Mouse (Mus musculus) intestine, embryonic 16.5 days (tissue): ENCODE measurements around the gene Vmn1r55. TPM values are rescaled to one million over a fixed set of nuclear protein-coding genes. Genes with fewer than 3 reads are reported as not detected.

Experiments
- ATAC-seq: fragments of 200-750 bp; cut with Nextera tagmentation; 2 replicates; pipeline ENCODE4 v1.8.0; 2017; ENCODE audit warnings: moderate TSS enrichment, moderate library complexity
- H3K27ac ChIP-seq: fragments of 300-500 bp; sonication (generic); 2 replicates; pipeline ENCODE4 v1.5.1; 2014; ENCODE audit warnings: mild to moderate bottlenecking, low read length
- H3K27me3 ChIP-seq: fragments of 300-500 bp; sonication (generic); replicated peaks from 2 replicates; pipeline ENCODE4 v1.6.1; 2014; ENCODE audit warnings: low read length, control low read depth, mixed read lengths; ENCODE audit not compliant: control insufficient read depth, insufficient read depth
- H3K36me3 ChIP-seq: fragments of 300-500 bp; sonication (generic); 2 replicates; pipeline ENCODE4 v1.6.1; 2014; ENCODE audit warnings: low read length, control low read depth; ENCODE audit not compliant: control insufficient read depth, insufficient read depth
- H3K4me1 ChIP-seq: fragments of 300-500 bp; sonication (generic); 2 replicates; pipeline ENCODE4 v1.6.1; 2014; ENCODE audit warnings: low read length, control low read depth, mixed read lengths; ENCODE audit not compliant: control insufficient read depth, insufficient read depth
- H3K4me2 ChIP-seq: fragments of 300-500 bp; sonication (generic); 2 replicates; pipeline ENCODE4 v1.6.1; 2014; ENCODE audit warnings: low read depth, low read length, control low read depth
- H3K4me3 ChIP-seq: fragments of 300-500 bp; sonication (generic); 2 replicates; pipeline ENCODE4 v1.5.1; 2014; ENCODE audit warnings: mild to moderate bottlenecking, low read length
- H3K9ac ChIP-seq: fragments of 300-500 bp; sonication (generic); 2 replicates; pipeline ENCODE4 v1.6.1; 2014; ENCODE audit warnings: low read depth, low read length
- H3K9me3 ChIP-seq: fragments of 300-500 bp; sonication (generic); 2 replicates; pipeline ENCODE4 v1.6.1; 2016; ENCODE audit warnings: low read length, control low read depth; ENCODE audit not compliant: control insufficient read depth
- WGBS: fragments of 180-500 bp; shearing (Covaris S2); extraction: QIAGEN DNeasy Blood & Tissue Kit; methylation state at CpG from one replicate; pipeline ENCODE4 v1.1.7; 2014; 5-methylcytosine and 5-hydroxymethylcytosine counted together
- polyA plus RNA-seq: library from polyadenylated mRNA; unstranded; fragments of >200 nt; fragmentation: Nextera tagmentation; extraction: Ambion mirVana; gene quantifications from 2 replicates; pipeline ENCODE4 v1.2.1, GENCODE M21; 2015

Vmn1r55 gene
- polyA plus RNA-seq, 1 experiment from 2014 or later, result not detected

DNA sequence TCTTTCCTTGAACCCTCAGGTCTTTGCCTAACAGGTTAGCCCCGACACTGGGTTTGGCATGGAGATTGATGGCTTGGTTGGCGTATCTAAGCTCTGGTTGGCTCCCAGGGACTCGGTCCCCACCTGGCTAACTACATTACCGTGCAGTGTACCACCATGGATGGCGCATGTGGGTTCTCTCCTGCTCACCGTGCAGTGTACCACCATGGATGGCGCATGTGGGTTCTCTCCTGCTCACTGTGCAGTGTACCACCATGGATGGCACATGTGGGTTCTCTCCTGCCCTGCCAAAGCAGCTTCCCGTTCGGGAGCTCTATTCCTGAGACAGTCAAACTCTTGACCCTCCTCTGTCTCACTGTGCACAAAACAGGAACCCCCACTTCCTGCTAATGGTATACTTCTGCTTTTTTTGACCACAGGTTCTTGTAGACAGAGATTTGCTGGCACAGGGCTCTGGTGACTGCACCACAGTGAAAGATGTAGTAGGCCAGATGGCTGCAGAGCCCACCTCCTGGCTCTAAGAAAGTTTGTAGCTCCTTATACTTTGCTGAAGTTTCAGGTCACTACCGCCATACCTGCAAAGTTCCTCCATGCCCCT lies 48.3 kb downstream of the Vmn1r55 start:
- peaks cover 10% of the 10 kb centered on the region for H3K36me3 ChIP-seq
- no peak for ATAC-seq
- WGBS, result 81% methylated on average over 10 of the region's 10 CpGs
- no peak overlapping the region for H3K27ac ChIP-seq
- no peaks in the 10 kb centered on the region for H3K4me1 ChIP-seq
- no peak overlapping the region for H3K4me3 ChIP-seq
- no peak overlapping the region for H3K4me2 ChIP-seq
- H3K9me3 ChIP-seq, result no peaks in the 10 kb centered on the region
- H3K27me3 ChIP-seq, result no peaks in the 10 kb centered on the region
- no peak overlapping the region for H3K9ac ChIP-seq

DNA sequence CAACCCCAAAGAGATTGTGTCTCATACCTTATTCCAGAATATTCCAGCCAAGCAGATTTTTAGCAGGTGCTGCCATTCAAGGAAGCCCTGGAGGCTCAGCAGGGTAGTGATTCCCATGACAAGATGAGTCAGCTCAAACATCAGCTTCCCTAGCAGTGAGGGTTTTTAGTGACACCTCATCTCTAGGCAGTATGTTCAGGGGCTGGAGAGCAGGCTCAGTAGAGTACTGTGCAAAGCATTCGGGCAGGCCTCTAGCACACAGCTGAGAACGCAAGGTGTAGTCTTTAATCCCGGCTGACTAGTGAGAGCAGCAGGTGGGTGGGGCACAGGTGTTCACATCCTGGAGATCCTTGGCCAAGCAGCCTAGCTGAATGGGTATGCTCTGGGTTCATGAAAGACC lies 49.7 kb downstream of the Vmn1r55 start:
- Histone ChIP-seq H3K4me1 (no peaks in the 10 kb centered on the region), H3K4me2 (no peak overlapping the region), H3K27ac (no peak overlapping the region), H3K9me3 (no peaks in the 10 kb centered on the region), H3K4me3 (no peak overlapping the region), H3K9ac (no peak overlapping the region), H3K27me3 (no peaks in the 10 kb centered on the region), H3K36me3 (peaks cover 22% of the 10 kb centered on the region)
- WGBS, result 80% methylated on average over 3 of the region's 3 CpGs
- peak; percentile 36; the same call in 1 of the 2 replicates for ATAC-seq

DNA sequence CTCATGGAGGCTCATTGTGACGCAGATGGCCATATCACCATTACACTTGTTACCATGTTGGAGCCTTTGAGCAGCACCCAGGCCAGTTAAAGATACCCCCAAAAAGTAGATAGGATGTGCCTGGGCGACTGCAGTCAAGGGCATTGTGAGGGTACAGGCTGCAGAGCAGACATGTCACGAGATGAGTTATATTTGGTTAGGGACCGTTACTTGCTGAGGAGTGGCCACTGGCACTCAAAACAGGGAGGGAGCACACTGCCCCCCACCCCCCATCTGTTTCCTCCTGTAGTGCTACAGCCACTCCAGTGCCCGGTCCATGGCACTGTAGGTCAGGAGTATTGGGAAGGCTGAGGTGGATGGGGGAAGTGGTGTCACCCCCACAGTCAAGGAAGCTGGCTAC lies 50.7 kb downstream of the Vmn1r55 start:
- H3K27me3 ChIP-seq, result no peaks in the 10 kb centered on the region
- H3K9ac ChIP-seq, result no peak overlapping the region
- H3K4me3 ChIP-seq, result no peak overlapping the region
- no peaks in the 10 kb centered on the region for H3K9me3 ChIP-seq
- peaks cover 24% of the 10 kb centered on the region for H3K36me3 ChIP-seq
- ATAC-seq, result no peak
- H3K4me1 ChIP-seq, result no peaks in the 10 kb centered on the region
- H3K27ac ChIP-seq, result no peak overlapping the region
- H3K4me2 ChIP-seq, result no peak overlapping the region
- WGBS, result 90% methylated on average over 5 of the region's 5 CpGs

DNA sequence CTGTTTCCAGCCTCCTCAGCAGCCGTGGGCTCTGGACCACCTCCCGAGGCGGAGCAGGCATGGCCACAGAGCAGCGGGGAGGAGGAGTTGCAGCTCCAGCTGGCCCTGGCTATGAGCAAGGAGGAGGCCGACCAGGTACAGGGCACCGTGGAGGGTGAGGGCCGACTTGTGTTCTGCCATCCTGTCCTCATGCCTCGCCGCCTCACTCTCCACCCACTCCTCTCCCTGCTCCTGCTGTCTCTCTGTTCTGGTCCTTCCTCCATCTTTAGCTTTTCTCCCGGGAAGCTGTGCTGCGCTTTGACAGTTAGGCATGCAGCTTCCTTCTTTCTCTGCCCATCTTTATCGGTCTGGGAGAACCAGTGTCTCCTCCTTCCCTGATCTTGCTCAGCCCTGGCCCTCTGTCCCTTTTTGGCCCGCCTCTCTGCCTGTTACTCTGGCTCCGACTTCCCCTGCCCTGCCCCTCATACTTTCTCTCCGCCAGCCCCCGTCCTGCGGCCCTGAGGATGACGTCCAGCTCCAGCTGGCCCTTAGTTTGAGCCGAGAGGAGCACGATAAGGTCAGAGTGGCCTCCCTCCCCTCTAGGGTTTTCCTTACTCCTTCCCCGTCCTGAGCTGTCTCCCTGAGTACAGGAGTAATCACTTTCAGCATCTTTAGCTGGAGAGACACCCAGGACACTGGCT lies 56.5 kb downstream of the Vmn1r55 start:
- Histone ChIP-seq H3K27me3 (no peaks in the 10 kb centered on the region), H3K4me1 (peaks cover 7% of the 10 kb centered on the region), H3K27ac (no peak overlapping the region), H3K36me3 (peaks cover 34% of the 10 kb centered on the region), H3K4me2 (no peak overlapping the region), H3K9ac (no peak overlapping the region), H3K4me3 (no peak overlapping the region), H3K9me3 (no peaks in the 10 kb centered on the region)
- WGBS, result 78% methylated on average over 21 of the region's 21 CpGs
- ATAC-seq, result no peak

DNA sequence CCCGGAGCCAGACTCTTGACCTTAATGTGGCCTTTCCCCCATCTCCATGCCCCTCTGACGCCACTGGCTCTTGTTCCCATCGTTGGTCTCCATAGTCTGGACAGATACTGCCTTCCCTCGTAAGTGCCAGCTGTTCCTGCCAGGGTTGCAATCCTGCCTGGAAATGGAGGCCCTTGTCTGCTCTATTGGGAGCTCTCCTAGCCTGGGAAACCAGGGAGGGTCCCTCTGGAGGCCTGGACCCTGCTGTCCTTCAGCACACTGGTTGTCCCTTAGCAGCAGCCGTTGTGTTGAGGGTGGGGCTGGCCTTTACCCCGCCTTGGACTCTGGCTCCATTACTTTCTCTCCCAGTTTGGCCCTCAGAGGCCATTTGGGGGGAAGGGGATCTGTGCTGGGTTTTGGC lies 57.1 kb downstream of the Vmn1r55 start:
- 71% methylated on average over 6 of the region's 6 CpGs for WGBS
- H3K27ac ChIP-seq, result no peak overlapping the region
- no peak for ATAC-seq

DNA sequence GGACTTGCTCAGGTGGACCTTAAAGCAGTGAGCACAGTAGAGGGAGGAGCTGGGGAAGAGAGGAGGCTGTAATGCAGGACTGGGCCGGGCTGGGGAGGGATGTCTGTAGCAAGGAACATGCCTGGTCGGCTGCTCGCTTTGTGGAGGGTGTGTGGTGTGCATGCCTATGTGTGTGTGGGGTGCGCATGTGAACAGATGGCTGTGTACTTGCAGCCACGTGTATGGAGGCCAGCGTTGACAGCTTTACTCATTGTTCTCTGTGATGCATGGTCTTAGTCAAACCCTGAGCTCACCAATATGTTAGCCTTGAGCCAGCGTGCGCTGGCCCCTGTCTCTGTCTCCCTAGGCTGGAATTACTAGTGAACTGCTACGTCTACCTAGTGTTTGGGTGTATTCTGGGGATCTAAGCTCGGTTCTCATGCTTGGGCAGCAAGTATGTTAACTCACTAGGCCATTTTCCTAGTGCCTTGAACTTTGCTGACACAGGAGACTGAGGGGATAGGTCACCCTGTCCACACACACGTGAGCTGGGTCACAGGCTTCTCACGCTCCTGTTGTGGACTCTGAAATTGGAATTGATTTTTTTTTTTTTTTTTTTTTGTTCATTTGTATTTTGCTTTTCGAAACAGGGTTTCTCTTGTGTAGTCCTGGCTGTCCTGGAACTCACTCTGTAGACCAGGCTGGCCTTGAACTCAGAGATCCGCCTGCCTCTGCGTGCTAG lies 58.3 kb downstream of the Vmn1r55 start:
- Histone ChIP-seq H3K4me3 (no peak overlapping the region), H3K36me3 (peaks cover 27% of the 10 kb centered on the region), H3K27ac (no peak overlapping the region), H3K9me3 (no peaks in the 10 kb centered on the region), H3K27me3 (no peaks in the 10 kb centered on the region), H3K4me1 (peaks cover 10% of the 10 kb centered on the region), H3K4me2 (no peak overlapping the region), H3K9ac (no peak overlapping the region)
- no peak for ATAC-seq
- WGBS, result 91% methylated on average over 15 of the region's 15 CpGs

More for the DNA sequence above, 57.1 kb downstream of the Vmn1r55 start:
- Histone ChIP-seq H3K4me1 (peaks cover 7% of the 10 kb centered on the region), H3K9me3 (no peaks in the 10 kb centered on the region), H3K9ac (no peak overlapping the region), H3K4me3 (no peak overlapping the region), H3K4me2 (no peak overlapping the region), H3K27me3 (no peaks in the 10 kb centered on the region), H3K36me3 (peaks cover 31% of the 10 kb centered on the region)

DNA sequence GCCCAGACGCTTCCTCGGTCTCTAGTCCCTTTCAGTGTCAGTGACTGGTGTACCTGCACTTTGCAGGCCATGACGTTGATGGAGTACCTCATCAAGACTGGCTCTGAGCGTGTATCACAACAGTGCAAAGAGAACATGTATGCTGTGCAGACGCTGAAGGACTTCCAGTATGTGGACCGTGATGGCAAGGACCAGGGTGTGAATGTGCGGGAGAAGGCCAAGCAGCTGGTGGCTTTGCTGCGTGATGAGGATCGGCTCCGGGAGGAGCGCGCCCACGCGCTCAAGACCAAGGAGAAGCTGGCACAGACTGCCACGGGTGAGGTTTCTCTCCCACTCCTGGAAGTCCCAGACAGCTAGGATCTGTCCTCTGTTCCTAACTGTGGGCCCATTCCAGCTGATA lies 59.6 kb downstream of the Vmn1r55 start:
- no peak overlapping the region for H3K9ac ChIP-seq
- H3K4me2 ChIP-seq, result no peak overlapping the region
- H3K27me3 ChIP-seq, result no peaks in the 10 kb centered on the region
- H3K4me1 ChIP-seq, result peaks cover 10% of the 10 kb centered on the region
- H3K4me3 ChIP-seq, result no peak overlapping the region
- ATAC-seq, result no peak
- H3K9me3 ChIP-seq, result no peaks in the 10 kb centered on the region
- H3K27ac ChIP-seq, result no peak overlapping the region
- H3K36me3 ChIP-seq, result peaks cover 16% of the 10 kb centered on the region
- WGBS, result 93% methylated on average over 15 of the region's 15 CpGs

DNA sequence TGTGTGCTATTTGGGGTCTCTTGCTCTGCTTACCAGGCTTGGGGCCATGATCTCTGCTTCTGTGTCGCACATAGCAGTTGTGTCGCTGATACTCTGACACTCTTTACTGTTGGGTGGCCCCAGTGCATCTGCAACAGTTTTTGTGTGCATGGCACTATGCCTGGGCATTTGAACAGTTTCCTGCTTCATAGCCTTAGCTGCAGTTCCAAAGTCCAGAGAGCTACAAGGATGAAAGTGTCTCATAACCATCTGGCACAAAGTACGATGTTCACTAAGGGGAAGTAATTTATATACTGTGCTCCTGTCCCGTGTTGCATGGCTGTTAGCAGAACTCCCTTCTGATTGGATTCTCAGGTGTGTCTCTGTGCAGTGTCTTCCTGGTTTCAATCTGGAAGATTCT lies 61.6 kb downstream of the Vmn1r55 start:
- no peak overlapping the region for H3K9ac ChIP-seq
- no peak overlapping the region for H3K4me2 ChIP-seq
- H3K27ac ChIP-seq, result peak overlapping the region; percentile 82
- no peaks in the 10 kb centered on the region for H3K9me3 ChIP-seq
- peak; percentile 89 for ATAC-seq
- peaks cover 9% of the 10 kb centered on the region for H3K4me1 ChIP-seq
- H3K4me3 ChIP-seq, result no peak overlapping the region
- 64% methylated on average over 4 of the region's 4 CpGs for WGBS
- no peaks in the 10 kb centered on the region for H3K27me3 ChIP-seq
- peaks cover 9% of the 10 kb centered on the region; the same call in 1 of the 2 replicates for H3K36me3 ChIP-seq

DNA sequence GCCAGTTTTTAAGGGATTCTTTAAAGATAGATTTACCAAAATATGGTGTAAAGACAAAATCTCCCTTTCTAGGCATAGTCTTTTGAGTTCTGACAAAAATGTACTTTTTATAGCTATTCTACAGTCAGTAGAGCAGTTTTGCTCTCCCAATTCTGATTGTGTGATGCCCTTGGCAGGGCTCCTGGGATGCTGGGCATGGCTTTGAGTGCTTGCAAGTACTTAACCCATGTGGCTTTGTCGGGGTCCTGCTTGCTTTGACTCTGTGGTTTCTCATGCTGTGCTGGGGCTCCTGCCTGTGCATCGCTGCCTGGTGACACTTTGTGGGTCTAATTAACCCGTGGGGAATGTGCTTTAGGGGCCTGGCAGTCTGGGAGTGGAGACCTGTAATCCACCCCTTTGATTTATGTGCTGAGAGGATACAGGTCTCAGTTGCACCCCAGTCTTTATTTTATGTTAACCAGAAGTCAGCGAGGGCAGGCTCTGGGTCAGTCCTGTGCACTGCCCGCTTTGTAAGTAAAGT lies 62.5 kb downstream of the Vmn1r55 start:
- Histone ChIP-seq H3K36me3 (peaks cover 6% of the 10 kb centered on the region; the same call in 1 of the 2 replicates), H3K4me3 (no peak overlapping the region), H3K9me3 (no peaks in the 10 kb centered on the region), H3K4me1 (peaks cover 9% of the 10 kb centered on the region), H3K9ac (no peak overlapping the region), H3K27ac (peak overlapping the region; percentile 73), H3K27me3 (no peaks in the 10 kb centered on the region), H3K4me2 (no peak overlapping the region)
- ATAC-seq, result no peak
- WGBS, result 55% methylated on average over 5 of the region's 5 CpGs
